Mouse (Mus musculus) spleen, postnatal 14 days (tissue): ENCODE results near the gene Cenpj.

Experiments
- DNase-seq, 2 experiments: peaks; one replicate each; pipeline ENCODE4 v3.0.0; 2021 to 2022; ENCODE audit warnings: low spot score in 2 of 2

Cenpj gene

DNA sequence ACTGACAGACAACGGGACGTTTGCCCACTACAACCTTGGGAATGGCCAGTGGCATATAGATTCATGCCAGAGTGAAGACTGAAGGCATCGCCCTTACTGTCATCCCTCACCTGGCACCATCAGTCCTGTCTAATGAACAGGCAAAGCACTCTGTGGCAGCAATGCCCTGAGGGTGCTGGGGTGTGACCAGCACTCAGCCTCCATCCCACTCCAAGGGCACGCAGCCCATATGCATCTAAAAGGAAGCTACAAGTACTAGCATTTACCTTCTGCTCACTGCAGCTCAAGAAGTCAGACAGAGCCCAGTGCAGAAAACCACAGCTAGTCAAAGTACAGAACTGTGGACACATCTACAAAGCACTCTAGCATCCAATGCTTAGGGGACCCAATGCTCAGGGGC lies 29.7 kb downstream of the Cenpj start:
- DNase-seq: no peak

DNA sequence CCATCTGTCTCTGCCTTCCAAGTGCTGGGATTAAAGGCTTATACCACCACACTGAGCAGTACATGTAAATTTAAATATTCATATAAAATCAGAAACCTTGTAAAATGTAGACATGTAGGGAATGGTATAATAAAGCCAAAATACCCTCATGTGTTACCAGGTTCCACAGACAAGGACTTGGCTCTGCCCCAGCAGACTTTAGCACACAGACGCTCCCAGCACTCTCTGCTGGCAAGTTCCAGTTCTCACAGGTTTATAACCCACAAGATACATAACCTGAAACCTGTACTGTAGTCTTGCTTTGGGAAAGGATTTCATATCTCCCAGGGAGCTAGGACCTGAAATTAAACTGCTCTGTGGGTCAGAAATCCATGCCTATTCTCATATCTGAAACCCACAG lies 30.3 kb downstream of the Cenpj start:
- DNase-seq: no peak

DNA sequence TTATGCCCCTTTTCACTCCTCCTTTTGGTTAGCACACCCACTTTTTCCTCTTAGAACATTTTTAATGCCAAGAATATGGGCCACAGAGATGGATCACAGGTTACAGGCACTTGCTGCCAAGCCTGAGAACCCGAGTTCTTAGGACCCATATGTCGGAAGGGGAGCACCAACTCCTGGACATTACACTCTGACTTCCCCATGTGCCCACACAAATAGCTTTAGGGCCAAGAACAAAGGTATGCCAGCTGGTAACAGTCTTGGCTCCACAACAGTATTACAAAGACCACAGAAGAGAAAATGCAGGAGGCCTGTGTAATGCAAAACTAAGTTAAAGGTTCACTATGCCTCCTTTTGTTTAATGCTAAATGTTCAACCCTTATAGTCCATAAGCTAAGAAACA lies 44.4 kb downstream of the Cenpj start:
- no peak for DNase-seq

DNA sequence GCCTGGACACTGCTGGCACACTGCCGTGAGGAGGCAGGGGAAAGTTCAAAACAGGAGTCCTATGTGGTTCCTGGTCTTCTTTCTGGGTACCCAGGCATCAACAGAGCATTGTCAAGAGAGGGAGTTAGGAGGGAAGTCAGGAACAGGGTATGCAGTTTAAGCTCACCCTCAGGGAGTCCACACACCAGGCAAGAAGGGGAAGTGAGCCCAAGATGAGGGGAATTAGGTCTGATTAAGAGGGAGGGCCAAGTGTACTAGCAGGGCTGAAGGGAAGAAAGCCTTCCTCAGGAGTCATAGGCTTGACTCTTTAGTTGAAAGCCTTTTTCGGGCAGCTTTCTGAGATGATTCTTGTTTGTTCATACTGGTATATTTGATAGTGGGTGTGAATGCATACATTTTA lies 60.5 kb downstream of the Cenpj start:
- DNase-seq: no peak

DNA sequence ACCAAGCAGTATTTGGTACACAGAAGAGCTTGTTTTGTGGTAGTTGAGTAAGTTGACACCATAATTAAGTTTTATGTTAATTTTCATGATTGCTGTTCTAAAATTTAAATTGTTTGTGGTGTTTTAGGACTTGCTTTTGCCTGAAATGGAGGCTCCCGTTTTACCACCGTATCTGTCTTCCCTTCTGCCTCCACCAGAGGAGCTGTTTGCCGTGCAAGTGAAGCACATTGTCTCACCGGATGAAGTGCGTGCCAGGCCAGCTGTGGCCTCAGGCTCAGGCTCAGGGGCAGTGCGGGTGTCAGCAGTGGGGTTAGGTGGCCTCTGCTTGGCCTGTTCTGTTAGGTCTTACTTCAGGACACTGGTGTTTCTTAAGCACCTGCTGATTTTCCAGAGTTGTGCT lies 63.1 kb downstream of the Cenpj start:
- DNase-seq: no peak

DNA sequence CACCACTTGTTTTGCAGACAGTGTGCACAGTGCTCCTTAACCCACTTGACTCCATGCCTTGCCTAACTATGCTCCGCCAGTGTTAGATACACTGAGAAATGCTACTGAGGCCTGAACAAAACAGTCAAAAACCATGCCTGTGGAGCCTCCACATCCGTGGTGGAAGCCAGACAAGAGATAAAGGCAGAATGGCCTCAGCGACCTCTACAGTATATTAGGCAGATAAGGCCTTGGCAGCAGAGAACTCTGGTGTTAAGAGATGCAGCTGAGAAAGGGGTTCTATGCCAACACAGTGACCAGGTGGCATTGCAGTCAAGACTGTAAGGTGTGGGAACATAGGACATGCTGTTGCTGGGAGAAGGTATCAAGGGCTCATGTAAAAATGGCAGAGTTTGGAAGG lies 68.5 kb downstream of the Cenpj start:
- no peak for DNase-seq

DNA sequence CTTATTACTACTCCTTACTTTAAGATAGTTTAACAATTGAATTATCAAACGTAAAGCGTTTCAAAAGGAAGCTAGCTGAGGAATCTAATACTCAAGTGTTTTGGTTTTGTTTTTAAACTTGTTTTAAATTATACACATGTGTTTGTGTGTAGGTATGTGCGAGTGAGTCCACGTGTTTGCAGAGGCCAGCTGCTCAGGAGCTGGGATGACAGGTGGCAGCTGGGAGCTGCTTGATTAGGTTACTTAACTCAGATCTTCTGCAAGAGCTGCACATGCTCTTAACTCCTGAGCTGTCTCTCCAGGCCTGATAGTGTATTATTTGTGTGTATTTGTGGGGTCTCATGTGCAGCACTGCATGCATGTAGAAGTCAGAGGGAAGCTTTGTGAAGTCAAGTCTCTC lies 72.8 kb downstream of the Cenpj start:
- no peak for DNase-seq

DNA sequence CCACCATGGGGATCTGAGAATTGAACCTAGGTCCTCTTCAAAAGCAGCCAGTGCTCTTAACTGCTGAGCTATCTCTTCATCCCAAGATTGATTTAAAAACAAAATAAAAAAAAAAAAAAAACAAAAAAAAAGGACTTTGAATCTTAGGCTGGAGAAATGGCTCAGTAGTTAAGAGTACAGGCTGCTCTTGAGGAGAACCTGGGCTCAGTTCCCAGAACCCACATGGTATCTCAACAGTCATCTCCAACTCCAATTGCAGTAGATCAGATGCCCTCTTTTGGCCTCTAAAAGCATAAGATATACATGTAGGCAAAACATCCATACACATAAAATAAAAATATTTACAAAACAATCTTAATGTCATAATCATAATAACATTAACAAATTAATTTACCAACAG lies 85.4 kb downstream of the Cenpj start:
- DNase-seq: no peak
